Comparison of ENCODE assay signal across 8 mouse cellular contexts in genomic region chr7:30143170-30143554, GRCm38 (mm10). TPM values are rescaled to one million over a fixed set of nuclear protein-coding genes. Genes with fewer than 3 reads are reported as not detected.
DNase-seq lines count a peak whose midpoint lies in the region; ATAC-seq and TF ChIP-seq lines count a peak whose summit lies in the region.

No protein-coding gene starts in this region.

- H3K4me1 ChIP-seq in kidney, adult 2 months (ENCODE audit: control insufficient read depth, insufficient read depth, low read length): no peaks in the 10 kb centered on the region
- no peaks in the 10 kb centered on the region; the same call in 1 of the 2 replicates for H3K4me1 ChIP-seq in cortical plate, adult 2 months (ENCODE audit: control insufficient read depth, insufficient read depth, low read length)
- peaks cover 2% of the 10 kb centered on the region; the same call in 1 of the 2 replicates for H3K4me1 ChIP-seq in hindbrain, embryonic 12.5 days
- H3K4me1 ChIP-seq in midbrain, embryonic 12.5 days: no peaks in the 10 kb centered on the region; the same call in 1 of the 2 replicates

- TF ChIP-seq CTCF in kidney, adult 2 months (conservative IDR thresholded peaks at IDR 0.05; ENCODE audit: insufficient read depth, insufficient read length, low read depth, low read length): no peak
- TF ChIP-seq CTCF in cortical plate, adult 2 months (IDR thresholded peaks at IDR 0.05; ENCODE audit: extremely low read depth, insufficient read depth, low read length): no peak

- H3K9me3 ChIP-seq in hindbrain, embryonic 12.5 days (replicated peaks): peaks cover 10% of the 10 kb centered on the region; the same call in 1 of the 2 replicates
- peaks cover 18% of the 10 kb centered on the region for H3K9me3 ChIP-seq in midbrain, embryonic 12.5 days

- no peaks in the 10 kb centered on the region for H3K27me3 ChIP-seq in kidney, adult 2 months (replicated peaks; ENCODE audit: control insufficient read depth, insufficient read depth, low read length)
- no peaks in the 10 kb centered on the region for H3K27me3 ChIP-seq in hindbrain, embryonic 12.5 days
- no peaks in the 10 kb centered on the region for H3K27me3 ChIP-seq in midbrain, embryonic 12.5 days

- H3K9ac ChIP-seq in hindbrain, embryonic 12.5 days: peak overlapping the region; percentile 61; the same call in 1 of the 2 replicates
- peak overlapping the region; percentile 57 for H3K9ac ChIP-seq in midbrain, embryonic 12.5 days (replicated peaks)

- peak overlapping the region; percentile 62 for H3K4me2 ChIP-seq in hindbrain, embryonic 12.5 days (replicated peaks)
- peak overlapping the region; percentile 58 for H3K4me2 ChIP-seq in midbrain, embryonic 12.5 days (replicated peaks)

- H3K36me3 ChIP-seq in kidney, adult 2 months (ENCODE audit: control insufficient read depth, insufficient read depth, low read length): no peaks in the 10 kb centered on the region
- H3K36me3 ChIP-seq in hindbrain, embryonic 12.5 days: peaks cover 15% of the 10 kb centered on the region; the same call in 1 of the 2 replicates
- H3K36me3 ChIP-seq in midbrain, embryonic 12.5 days: peaks cover 22% of the 10 kb centered on the region; the same call in 1 of the 2 replicates

- TF ChIP-seq POLR2A in kidney, adult 2 months (IDR thresholded peaks at IDR 0.05; ENCODE audit: low read depth, low read length): no peak
- TF ChIP-seq POLR2A in cortical plate, adult 2 months (IDR thresholded peaks at IDR 0.05; ENCODE audit: extremely low read depth, insufficient read depth, low read length): no peak

- peak overlapping the region; percentile 42 for H3K4me3 ChIP-seq in kidney, adult 2 months (ENCODE audit: insufficient read depth, low read depth, low read length)
- H3K4me3 ChIP-seq in cortical plate, adult 2 months (ENCODE audit: insufficient read depth, low read length): peak overlapping the region; percentile 7
- peak overlapping the region; percentile 49 for H3K4me3 ChIP-seq in hindbrain, embryonic 12.5 days
- peak overlapping the region; percentile 50 for H3K4me3 ChIP-seq in midbrain, embryonic 12.5 days

- no peak overlapping the region for H3K27ac ChIP-seq in kidney, adult 2 months (ENCODE audit: insufficient read depth, low read depth, low read length)
- H3K27ac ChIP-seq in cortical plate, adult 2 months (ENCODE audit: insufficient read depth, low read length): no peak overlapping the region
- H3K27ac ChIP-seq in hindbrain, embryonic 12.5 days: peak overlapping the region; percentile 85
- H3K27ac ChIP-seq in midbrain, embryonic 12.5 days (replicated peaks): peak overlapping the region; percentile 84; the same call in 1 of the 2 replicates

- ATAC-seq in hindbrain, embryonic 12.5 days (ENCODE audit: low FRiP score): no peak; the same call in 1 of the 2 replicates
- no peak; the same call in 1 of the 2 replicates for ATAC-seq in midbrain, embryonic 12.5 days (ENCODE audit: low FRiP score, low read depth)
- no peak for ATAC-seq in inflammation-experienced regulatory T-cells, adult 6 months

- 13% methylated on average over 8 of the region's 8 CpGs for WGBS in kidney, adult 2 months
- 16% methylated on average over 8 of the region's 8 CpGs for WGBS in hindbrain, embryonic 12.5 days
- WGBS in midbrain, embryonic 12.5 days: 19% methylated on average over 8 of the region's 8 CpGs

- DNase-seq in kidney, adult 2 months: no peak
- no peak for DNase-seq in kidney, adult 8-10 months
- DNase-seq in urinary bladder, adult 18-20 months (ENCODE audit: low spot score in 2 of 2): no peak
- no peak for DNase-seq in frontal cortex, postnatal 10 days (ENCODE audit: low spot score in 2 of 2)

RNA-seq across cellular contexts. Expression of gene Zfp382, which starts 21.4 kb away (rescaled TPM):
- polyA plus RNA-seq in kidney, adult 2 months (2012; rRNA removed): 0.64 and 1.4 TPM in 2 replicates
- 9.8 and 10.4 TPM in 2 replicates for polyA plus RNA-seq in cortical plate, adult 2 months (2012; rRNA removed)
- polyA plus RNA-seq in hindbrain, embryonic 12.5 days (2016; fragmentation: Nextera tagmentation; extraction: Ambion mirVana): 14.0 and 14.6 TPM in 2 replicates
- 17.0 and 18.8 TPM in 2 replicates for polyA plus RNA-seq in midbrain, embryonic 12.5 days (2016; fragmentation: Nextera tagmentation; extraction: Ambion mirVana)
- polyA plus RNA-seq in inflammation-experienced regulatory T-cells, adult 6 months (2017; shearing (Covaris generic)): 10 to 100 TPM; 10.2 to 15.5 (median 15.1) TPM

RNA-seq across cellular contexts. Expression of gene Zfp146, which starts 26.4 kb away (rescaled TPM):
- polyA plus RNA-seq in kidney, adult 2 months (2012; rRNA removed): 11.1 and 11.8 TPM in 2 replicates
- polyA plus RNA-seq in cortical plate, adult 2 months (2012; rRNA removed): 33.5 and 35.2 TPM in 2 replicates
- 17.6 and 20.2 TPM in 2 replicates for polyA plus RNA-seq in hindbrain, embryonic 12.5 days (2016; fragmentation: Nextera tagmentation; extraction: Ambion mirVana)
- 19.0 and 20.2 TPM in 2 replicates for polyA plus RNA-seq in midbrain, embryonic 12.5 days (2016; fragmentation: Nextera tagmentation; extraction: Ambion mirVana)
- 10 to 100 TPM; 12.9 to 20.8 (median 13.5) TPM for polyA plus RNA-seq in inflammation-experienced regulatory T-cells, adult 6 months (2017; shearing (Covaris generic))

RNA-seq across cellular contexts. Expression of gene Cox7a1, which starts 40.8 kb away (rescaled TPM):
- 76.0 and 141 TPM in 2 replicates for polyA plus RNA-seq in kidney, adult 2 months (2012; rRNA removed)
- polyA plus RNA-seq in cortical plate, adult 2 months (2012; rRNA removed): 7.4 TPM in 2 replicates
- 3.5 and 3.6 TPM in 2 replicates for polyA plus RNA-seq in hindbrain, embryonic 12.5 days (2016; fragmentation: Nextera tagmentation; extraction: Ambion mirVana)
- 0.74 and 4.1 TPM in 2 replicates for polyA plus RNA-seq in midbrain, embryonic 12.5 days (2016; fragmentation: Nextera tagmentation; extraction: Ambion mirVana)
- polyA plus RNA-seq in inflammation-experienced regulatory T-cells, adult 6 months (2017; shearing (Covaris generic)): 1 to 10 TPM; 2.3 to 3.5 (median 3.3) TPM

RNA-seq across cellular contexts. Expression of gene Zfp260, which starts 48.6 kb away (rescaled TPM):
- polyA plus RNA-seq in kidney, adult 2 months (2012; rRNA removed): 13.2 and 18.1 TPM in 2 replicates
- polyA plus RNA-seq in cortical plate, adult 2 months (2012; rRNA removed): 42.8 and 44.9 TPM in 2 replicates
- 121 and 126 TPM in 2 replicates for polyA plus RNA-seq in hindbrain, embryonic 12.5 days (2016; fragmentation: Nextera tagmentation; extraction: Ambion mirVana)
- polyA plus RNA-seq in midbrain, embryonic 12.5 days (2016; fragmentation: Nextera tagmentation; extraction: Ambion mirVana): 134 and 136 TPM in 2 replicates
- polyA plus RNA-seq in inflammation-experienced regulatory T-cells, adult 6 months (2017; shearing (Covaris generic)): 10 to 100 TPM; 59.7 to 83.0 (median 70.5) TPM

RNA-seq across cellular contexts. Expression of gene Zfp566, which starts 52.8 kb away (rescaled TPM):
- 1.4 and 2.1 TPM in 2 replicates for polyA plus RNA-seq in kidney, adult 2 months (2012; rRNA removed)
- 6.0 and 7.0 TPM in 2 replicates for polyA plus RNA-seq in cortical plate, adult 2 months (2012; rRNA removed)
- 13.7 and 16.2 TPM in 2 replicates for polyA plus RNA-seq in hindbrain, embryonic 12.5 days (2016; fragmentation: Nextera tagmentation; extraction: Ambion mirVana)
- 13.6 and 16.3 TPM in 2 replicates for polyA plus RNA-seq in midbrain, embryonic 12.5 days (2016; fragmentation: Nextera tagmentation; extraction: Ambion mirVana)
- 10 to 100 TPM in 2 of 3 experiments, 1 to 10 TPM in 1; 7.2 to 14.5 (median 10.9) TPM for polyA plus RNA-seq in inflammation-experienced regulatory T-cells, adult 6 months (2017; shearing (Covaris generic))

Comparison
In these comparisons a context has a peak if more than half of its experiments do, and no peak if none do; other contexts are left out.
1. H3K27ac ChIP-seq: peak in hindbrain, embryonic 12.5 days (single experiment) and midbrain, embryonic 12.5 days (single experiment); none in kidney, adult 2 months (single experiment) and cortical plate, adult 2 months (single experiment).
2. Peak in every context shown above with its lines, with median percentiles within 50 percentile points of each other: H3K4me3 ChIP-seq.